Mouse (Mus musculus) kidney, postnatal 36 days (tissue): ENCODE results near the gene Kif6.

Experiments used
- DNase-seq, 2 experiments: peaks; one replicate each; pipeline ENCODE4 v3.0.0; 2021 to 2022; ENCODE audit warnings: mixed read lengths in 2 of 2

Gene Kif6

GRCm38 (mm10) chr17:49738351-49738750 lies 123.4 kb downstream of the Kif6 start:
- peak; percentile 16 to 40 for DNase-seq

DNA sequence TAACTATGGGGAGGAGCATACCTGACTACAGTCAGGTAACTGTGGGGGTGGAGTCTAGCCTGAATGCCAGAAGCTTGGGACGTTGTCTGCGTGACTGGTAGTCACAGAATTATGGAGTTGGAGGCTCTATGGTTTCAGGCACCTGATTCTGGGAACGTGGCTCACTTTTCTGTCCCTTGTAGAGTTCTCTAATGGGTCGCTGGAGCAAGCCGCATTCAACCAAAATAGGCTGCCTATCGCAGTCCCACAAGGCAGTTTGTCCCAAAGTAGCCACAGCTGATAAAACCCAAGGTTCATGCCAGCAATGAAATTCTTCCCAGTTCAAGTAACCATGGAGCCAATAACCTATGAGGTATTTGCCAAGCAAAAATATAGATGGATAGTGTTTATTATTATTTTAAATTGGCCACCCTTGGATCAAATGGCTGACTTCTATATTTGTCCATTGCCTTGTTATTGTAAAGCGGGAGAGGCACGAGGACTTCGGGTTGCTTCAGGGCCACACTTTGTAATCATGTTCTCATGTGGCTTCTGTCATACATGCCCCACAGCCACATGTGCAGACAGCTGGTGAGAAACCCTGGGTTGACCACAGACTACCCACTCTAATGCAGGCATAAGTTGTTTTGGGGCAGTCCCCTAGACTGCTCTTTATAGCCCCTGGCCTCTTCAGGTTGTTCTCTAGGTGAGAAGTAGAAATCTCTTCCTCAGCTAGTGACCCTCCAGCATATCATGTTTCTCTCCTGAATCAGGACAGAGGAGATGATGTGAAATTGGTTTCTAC lies 125.2 kb downstream of the Kif6 start:
- no peak for DNase-seq

DNA sequence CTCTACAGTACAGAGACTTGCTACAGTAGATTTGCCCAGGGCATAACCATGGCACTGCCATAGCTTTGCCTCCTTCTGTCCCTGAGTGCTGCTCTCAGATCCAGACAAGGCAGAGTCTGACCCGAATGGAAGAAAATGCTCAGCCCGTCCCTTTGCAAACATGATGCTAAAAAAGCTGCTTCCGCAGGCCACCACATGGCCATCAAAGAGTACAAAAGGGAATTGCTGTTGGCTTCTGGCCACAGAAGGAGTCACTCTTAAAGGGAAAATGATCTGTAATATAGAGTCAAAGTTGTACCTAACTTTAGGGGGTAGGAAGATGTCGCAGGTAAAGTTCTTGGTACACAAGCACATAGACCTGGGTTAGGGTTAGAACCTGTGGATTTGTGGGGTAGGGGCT lies 126.2 kb downstream of the Kif6 start:
- peak; percentile 27 to 30 for DNase-seq

DNA sequence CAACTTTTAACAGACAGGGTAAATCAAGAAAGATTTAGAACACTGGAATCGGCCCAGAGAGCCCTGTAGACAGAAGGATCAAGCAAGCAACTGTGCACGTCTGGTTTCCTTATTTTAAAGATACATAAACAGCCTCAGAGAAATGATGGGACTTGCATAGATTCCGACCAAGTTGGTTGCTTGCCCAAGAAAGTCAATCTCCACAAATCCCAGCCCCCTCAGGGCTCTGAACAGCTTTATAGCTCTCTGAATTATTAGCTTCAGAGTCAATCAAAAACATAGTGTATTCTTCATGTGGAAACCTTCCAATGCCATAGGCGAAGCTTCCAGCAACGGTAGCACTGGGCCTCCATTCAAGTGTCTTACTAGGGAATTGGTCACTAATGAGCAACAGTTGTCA lies 127.0 kb downstream of the Kif6 start:
- no peak for DNase-seq

DNA sequence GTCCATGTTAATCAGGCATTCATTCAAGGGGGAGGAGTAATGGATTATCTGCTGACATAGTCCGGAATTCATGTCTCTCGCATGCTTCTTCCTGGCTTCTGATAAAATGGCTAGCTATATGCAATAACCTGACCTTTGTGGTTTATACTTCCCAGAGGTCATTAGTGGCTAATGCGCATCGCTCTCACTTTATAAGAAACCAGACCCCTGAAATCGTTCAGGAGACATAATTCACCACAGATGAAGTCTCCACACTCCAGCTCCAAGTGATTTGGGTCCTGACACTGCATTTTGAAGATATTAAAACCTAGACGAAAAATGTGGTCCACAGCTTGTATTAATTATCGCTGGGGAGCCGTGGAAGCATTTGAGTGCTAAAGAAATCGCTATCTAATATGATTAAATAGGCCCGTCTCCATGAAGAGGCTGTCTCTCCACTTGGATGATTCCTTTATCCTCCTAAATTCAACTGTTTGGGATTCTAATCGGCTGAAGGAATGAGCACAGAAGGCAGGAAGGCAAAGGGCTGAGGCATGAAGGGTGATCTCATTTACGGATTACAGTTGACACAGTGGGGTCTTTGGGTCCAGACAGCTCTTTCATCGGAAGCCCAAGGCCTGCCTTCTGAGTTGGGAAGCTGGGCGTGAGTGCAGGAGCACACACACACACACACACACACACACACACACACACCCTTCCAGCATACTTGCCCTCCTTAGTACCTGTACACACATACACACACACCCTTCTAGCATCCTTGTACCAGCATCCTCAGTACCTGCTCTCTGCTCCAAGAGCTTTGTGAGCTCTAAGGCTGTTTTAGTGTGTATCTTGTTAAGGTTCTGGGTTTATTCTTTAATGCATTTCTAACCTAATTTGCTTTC lies 128.9 kb downstream of the Kif6 start:
- no peak for DNase-seq

DNA sequence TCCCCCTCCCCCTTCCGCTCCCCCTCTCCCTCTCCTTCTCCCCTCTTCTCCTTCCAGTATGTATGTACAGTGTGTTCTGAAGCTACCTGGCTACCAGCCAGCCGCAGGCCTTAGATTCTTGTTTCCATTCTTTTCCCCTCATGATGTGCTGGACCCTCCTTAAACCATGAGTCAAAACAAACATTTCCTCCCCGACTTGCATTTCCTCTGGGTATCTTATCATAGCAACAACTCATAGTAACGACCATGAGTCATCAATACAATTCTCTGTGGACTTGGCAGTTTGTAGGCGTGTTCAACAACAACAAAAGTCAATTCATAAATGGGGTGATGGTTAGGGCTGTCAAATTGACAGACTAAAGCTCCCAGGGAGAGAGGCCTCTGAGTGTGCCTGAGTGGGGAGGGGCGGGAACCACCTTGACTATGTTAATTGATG lies 136.0 kb downstream of the Kif6 start:
- no peak for DNase-seq

DNA sequence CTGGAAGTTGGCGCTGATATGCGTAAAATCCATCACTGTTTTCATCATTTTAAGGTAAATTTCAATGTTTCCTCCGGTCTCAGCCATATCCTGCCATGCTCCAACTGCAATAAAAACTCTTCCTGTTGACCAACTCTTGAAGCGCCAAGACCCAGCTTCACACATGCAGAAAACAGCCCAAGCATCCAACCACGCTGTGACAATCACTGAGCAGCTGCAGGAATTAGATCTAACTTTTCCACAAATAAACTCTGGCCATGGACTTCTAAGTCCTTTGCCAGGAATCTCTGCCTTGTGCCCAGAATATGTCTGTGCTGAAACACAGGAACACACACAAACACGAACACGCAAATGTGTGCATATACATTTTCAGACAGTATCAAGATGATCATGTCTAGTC lies 138.9 kb downstream of the Kif6 start:
- DNase-seq: no peak

- no peak for DNase-seq
Measured at GRCm38 (mm10) chr17:49756862-49757261, 141.9 kb downstream of the Kif6 start.

- DNase-seq: peak in 1 of 2 experiments; percentile 24
Measured at GRCm38 (mm10) chr17:49759047-49759446, 144.1 kb downstream of the Kif6 start.

GRCm38 (mm10) chr17:49761260-49761659 lies 146.3 kb downstream of the Kif6 start:
- no peak for DNase-seq

DNA sequence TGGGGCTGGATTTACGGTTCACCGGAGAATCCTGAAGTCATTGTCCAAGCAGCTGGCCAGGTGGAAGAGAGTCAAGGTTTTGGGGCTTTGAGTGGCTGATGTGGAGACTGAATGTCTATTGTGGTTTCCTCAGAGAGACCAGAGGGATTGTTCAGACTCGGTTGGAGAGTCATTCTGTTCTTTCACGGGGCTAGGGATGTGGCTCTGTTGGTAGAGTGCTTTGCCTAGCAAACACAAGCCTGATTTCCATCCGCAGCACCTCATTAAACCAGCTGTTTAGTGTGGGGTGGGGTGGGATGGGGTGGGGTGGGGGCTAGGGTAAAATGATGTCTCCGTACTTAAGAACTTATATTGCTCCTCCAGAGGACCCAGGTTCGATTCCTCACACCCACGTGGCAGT lies 146.9 kb downstream of the Kif6 start:
- no peak for DNase-seq

GRCm38 (mm10) chr17:49764963-49765362 lies 150.0 kb downstream of the Kif6 start:
- DNase-seq: no peak

- DNase-seq: no peak
Measured at GRCm38 (mm10) chr17:49767717-49768370, 152.9 kb downstream of the Kif6 start.

DNA sequence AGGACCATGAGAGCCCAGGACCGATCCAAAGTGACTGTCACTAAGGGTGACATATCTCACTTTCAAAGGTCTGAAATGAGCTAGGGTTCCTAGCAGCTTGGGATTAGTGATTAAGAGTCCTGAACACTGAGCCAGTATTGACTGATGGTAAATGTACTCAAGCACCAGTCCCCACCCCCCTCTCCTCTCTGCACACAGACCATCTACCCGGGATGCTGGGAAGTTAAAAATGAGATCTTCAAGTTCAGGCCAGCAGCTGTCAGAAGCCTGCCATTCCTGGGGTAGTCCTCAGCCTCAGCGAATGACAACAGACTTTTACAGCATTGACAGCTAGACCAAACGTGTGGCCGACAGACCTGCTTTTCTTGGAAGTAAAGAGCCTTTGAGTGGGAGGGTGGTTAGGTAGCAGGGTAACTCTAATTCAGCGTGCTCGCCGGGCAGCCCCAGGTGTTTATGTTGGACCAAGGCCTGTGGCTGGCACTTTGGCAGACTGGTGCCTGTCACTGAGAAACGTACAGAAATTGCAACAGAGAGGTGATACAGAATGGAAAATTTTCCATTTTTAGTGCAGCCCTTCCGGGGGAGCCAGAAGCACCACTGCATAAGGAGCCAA lies 156.9 kb downstream of the Kif6 start:
- DNase-seq: no peak

DNA sequence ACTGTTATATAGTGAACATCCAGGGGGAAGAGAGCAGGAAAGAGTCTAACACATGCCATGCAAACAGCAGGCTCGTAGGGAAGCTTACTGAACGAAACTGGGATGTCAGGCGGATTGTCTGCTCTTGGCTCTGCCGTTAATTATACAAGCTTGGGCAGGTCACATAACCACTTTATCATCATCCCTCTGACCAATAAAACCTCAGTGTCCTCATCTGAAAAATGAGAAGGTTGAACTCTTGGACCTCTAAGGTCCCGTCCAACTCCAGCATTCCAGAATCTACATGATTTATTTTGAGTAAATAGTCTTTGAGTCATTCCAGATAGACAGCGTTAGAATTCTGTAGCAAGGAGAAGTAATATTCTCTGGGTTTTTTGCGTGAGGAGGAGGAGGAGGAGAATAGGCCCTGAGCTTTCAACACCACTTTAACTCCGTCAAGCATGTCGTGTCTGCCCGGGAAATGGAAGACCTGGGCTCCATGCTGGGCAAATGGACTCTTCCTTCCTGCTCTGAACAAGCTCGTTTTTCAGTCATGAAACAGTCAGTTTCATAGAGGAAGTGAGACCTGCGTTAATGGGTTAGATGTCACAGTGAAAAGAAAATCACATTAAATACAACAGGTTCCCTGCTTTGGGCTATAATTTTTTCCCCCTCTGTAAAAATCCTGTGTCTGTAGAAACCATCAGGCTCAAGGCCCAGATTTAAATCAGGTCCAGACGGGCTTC lies 162.3 kb downstream of the Kif6 start:
- DNase-seq: peak in 1 of 2 experiments; percentile 37

DNA sequence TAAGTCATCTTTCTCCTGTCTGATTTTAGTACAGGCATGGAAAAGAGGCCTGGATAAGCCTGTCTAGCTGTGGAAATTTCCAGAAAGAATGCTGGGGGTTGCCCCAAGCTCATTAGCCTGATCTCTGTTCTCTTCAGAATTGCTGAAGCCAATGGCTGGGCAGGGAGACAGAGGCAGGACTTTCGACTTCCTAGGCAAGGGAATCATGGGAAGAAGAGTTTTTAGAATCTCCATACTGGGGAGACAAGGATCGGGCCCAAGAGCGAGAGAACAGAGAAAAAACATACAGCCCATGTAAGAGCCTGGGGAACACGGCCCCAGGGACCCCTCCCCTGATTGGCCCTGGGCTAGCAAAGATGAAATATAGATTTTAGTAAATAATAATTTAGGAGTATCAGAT lies 164.1 kb downstream of the Kif6 start:
- DNase-seq: no peak

DNA sequence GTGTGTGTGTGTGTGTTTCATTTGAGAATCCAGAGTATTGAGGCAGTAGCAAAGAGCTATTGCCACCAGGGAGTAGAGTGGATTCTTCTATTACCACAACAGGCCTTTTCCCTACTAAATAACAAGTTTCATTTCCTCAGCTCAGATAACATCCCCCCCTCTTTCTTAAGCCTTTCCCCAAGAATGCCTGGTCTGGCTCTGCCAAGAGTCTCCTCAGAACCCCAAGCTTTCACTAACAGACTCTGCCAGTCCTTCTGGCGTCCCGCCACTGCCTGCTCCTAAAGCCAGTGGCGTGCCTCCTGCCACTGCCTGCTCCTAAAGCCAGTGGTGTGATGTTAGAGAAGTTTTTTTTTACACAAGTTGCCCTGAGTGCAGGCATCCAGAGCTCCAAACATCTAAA lies 164.6 kb downstream of the Kif6 start:
- DNase-seq: peak; percentile 18 to 59

- no peak for DNase-seq
Measured at GRCm38 (mm10) chr17:49785851-49786250, 170.9 kb downstream of the Kif6 start.

DNA sequence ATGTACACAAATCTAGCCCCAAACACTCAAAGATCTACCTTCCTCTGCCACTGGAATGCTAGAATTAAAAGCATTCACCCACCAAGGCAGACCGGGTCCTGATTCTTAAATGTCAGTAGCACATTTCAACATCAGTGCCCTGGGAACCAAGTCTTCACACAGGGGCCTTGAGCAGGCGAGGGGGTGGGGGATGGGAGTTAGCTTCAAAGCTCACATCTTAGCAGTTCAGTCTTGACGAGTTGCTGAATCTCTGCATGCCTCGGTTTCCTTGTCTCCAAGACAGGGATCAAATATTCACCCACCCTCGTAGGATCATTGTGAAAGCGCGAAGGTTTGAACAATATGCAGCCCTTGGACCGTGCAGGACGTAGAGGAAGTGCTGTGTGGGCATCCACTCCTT lies 172.4 kb downstream of the Kif6 start:
- DNase-seq: no peak

- no peak for DNase-seq
Measured at GRCm38 (mm10) chr17:49788187-49788974, 173.4 kb downstream of the Kif6 start.

DNA sequence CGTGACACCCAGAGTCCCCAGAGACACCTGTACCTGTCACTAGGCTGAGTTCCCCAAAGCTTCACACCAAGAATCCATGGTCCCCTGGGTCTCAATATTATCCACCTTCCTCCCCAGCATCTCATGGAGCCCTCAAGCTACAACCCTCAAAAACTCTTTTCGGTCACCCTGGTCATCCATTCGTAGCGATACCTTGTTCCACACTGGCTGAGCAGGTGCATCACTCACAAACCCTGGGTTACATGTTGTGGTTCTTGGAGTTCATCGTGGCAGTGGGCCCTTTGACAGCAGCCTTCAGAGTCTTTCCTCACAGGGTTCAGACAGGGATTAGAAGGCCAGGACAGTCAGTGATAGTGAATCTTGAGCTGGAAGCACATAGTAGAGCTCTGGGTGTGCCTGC lies 176.6 kb downstream of the Kif6 start:
- DNase-seq: no peak
